Mouse (Mus musculus): ENCODE measurements at regions not wholly inside any gene's neighbourhood (a gene's known extent, or its start where the extent isn't known, plus 50 kb on each side); places are given as distances from the start of the nearest gene placed in this dataset.
A peak's percentile ranks its signal among the peaks of the same experiment; 100 is the strongest.

DNA sequence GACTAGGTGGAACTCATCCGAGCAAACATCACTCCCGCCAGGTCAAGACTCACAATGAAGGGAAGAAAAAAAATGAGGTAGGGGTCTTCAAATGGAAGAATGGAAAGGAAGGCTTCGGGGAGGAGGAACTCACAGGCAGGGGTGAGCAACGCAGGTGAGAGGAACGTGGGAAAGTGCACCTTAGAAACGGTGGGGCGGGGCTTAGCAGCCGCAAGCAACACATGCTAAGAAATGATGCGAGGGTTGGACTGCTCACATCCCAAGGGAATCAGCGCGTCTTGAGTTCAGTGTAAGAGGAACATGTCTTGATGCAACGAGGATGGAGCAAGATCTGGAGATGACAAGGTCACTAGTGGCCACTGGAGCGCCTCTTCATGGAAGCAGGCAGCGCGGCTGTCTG lies 560.6 kb upstream of the Gm19410 start:
- H3K27ac ChIP-seq = no peak overlapping the region
- no peaks in the 10 kb centered on the region for H3K27me3 ChIP-seq (ENCODE audit: low read depth, poor library complexity, severe bottlenecking)
- peaks cover 30% of the 10 kb centered on the region for H3K4me1 ChIP-seq
- 64% methylated on average over 15 of the region's 15 CpGs for WGBS
- H3K4me3 ChIP-seq = peak overlapping the region; percentile 16; the same call in 1 of the 2 replicates
- DNase-seq (ENCODE audit: low spot score) = no peak
- no peaks in the 10 kb centered on the region for H3K36me3 ChIP-seq
- H3K9me3 ChIP-seq (replicated peaks) = no peaks in the 10 kb centered on the region

DNA sequence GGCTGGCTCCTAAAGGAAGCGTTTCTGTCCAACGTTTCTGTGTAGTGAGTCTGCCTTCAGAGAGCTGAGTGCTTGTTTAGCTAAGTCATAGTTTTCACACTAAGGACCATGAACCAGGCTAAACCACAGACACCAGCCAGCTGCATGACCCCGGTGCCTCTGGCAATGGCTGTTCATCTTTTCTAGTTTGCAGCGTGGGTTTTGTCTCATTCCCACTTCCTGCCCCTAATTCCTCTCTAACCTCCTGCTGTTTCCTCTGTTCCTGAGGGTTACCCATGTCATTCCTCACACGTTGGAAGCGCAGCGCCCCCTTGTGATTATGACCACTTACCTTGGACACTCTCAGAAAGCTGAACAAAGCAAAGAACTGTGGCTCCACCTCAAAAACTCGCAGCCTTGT lies 560.1 kb upstream of the Gm19410 start:
- Histone ChIP-seq H3K4me3 (peak overlapping the region; percentile 16; the same call in 1 of the 2 replicates), H3K27ac (no peak overlapping the region)
- WGBS = 13% methylated on average over 8 of the region's 8 CpGs

DNA sequence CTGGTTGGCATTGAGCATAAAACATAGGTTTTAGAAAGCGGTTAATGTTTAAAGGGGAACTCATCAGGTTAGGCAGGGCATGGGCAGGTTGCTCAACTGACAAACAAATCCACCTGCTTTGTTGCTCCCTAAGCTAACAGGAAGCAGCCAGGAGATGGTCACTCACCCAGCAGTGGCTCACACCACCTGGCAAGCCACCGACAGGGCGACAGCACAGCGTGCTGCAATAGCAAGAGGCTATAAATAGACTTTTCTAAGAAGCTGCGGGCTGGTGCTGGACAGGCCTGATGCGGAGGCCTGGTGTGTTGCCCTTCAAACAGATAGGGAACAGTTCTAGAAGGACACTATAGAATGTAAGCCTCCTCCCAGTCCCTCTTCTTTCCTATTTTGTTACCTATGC lies 559.3 kb upstream of the Gm19410 start:
- WGBS = 61% methylated on average over 6 of the region's 6 CpGs
- H3K4me3 ChIP-seq = no peak overlapping the region
- no peaks in the 10 kb centered on the region for H3K27me3 ChIP-seq (ENCODE audit: low read depth, poor library complexity, severe bottlenecking)
- no peaks in the 10 kb centered on the region for H3K9me3 ChIP-seq (replicated peaks)
- H3K27ac ChIP-seq = no peak overlapping the region
- no peak for DNase-seq (ENCODE audit: low spot score)
- H3K36me3 ChIP-seq = no peaks in the 10 kb centered on the region
- H3K4me1 ChIP-seq = peaks cover 27% of the 10 kb centered on the region

More for the DNA sequence above, 560.1 kb upstream of the Gm19410 start:
- H3K27me3 ChIP-seq (ENCODE audit: low read depth, poor library complexity, severe bottlenecking) = no peaks in the 10 kb centered on the region
- no peaks in the 10 kb centered on the region for H3K36me3 ChIP-seq
- H3K9me3 ChIP-seq (replicated peaks) = no peaks in the 10 kb centered on the region
- peak; percentile 61 for DNase-seq (ENCODE audit: low spot score)
- peaks cover 30% of the 10 kb centered on the region for H3K4me1 ChIP-seq

DNA sequence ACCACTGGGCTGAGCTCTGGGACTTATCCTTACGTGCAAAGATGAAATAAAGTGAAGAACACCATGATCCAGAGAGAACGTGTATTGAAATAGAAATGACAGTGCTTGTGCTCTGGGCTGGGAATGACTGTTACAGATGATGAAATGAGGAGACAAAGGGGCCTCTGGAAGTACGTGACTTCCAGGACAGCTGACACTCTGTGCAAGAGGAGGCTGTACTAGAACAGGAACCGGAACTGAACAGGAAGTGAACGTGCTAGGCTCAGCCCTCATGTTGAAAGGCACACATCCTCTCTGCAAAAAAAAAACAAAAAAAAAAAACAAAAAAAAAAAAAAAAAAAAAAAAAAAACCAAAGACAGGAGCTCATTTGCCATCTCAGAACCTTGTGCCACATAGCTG lies 557.2 kb upstream of the Gm19410 start:
- Histone ChIP-seq H3K36me3 (no peaks in the 10 kb centered on the region), H3K27ac (no peak overlapping the region), H3K27me3 (ENCODE audit: low read depth, poor library complexity, severe bottlenecking) (no peaks in the 10 kb centered on the region), H3K4me3 (no peak overlapping the region), H3K4me1 (peaks cover 26% of the 10 kb centered on the region), H3K9me3 (replicated peaks) (no peaks in the 10 kb centered on the region)
- WGBS = 84% methylated on average over 5 of the region's 5 CpGs
- no peak for DNase-seq (ENCODE audit: low spot score)

DNA sequence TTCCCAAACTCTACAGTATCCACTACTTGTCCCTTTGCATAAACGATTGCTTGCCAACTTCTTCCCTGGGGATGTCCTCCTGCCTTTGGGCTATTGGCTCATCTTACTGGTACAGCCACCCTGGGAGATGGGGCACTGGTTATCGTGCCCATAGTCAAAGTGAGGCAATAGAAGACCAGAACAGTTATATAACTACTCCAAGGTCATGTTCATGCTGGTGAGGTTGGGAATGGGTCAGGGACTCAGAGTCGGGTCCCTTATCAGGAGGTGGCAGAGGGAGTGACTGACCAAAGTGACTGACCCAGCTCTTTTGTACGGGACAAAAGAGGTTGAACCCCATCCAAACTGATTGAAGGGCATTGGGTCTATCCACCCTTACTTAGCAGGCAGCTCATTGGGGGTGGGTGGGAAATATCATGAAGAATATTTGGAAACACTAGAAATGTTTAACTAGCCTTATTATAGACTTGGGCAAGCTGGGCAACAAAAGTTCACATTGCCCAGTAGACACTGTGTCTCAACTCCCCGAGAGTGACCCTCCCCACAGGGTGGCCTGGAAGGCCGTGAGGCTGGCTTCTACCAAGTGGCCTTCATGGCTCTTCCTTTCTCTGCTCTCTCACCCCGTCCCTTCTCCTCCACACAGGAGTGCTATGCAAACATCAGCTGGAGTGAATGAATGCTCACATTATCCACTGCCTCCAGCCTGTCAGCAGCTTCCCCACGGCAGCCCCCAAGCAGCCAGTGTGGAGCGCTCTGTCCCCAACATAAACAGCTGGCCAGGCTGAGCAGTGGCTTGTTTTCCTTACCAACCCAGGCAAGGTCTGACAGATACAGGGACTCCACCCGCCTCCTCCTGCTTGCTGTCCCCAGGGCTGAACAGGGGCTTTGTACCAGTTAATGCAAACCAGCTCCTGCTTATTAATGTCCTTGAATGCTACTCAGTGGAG lies 553.8 kb upstream of the Gm19410 start:
- WGBS = 68% methylated on average over 10 of the region's 10 CpGs
- H3K4me1 ChIP-seq = peaks cover 11% of the 10 kb centered on the region
- H3K27ac ChIP-seq = peak overlapping the region; percentile 17; the same call in 1 of the 2 replicates
- DNase-seq (ENCODE audit: low spot score) = no peak
- H3K27me3 ChIP-seq (ENCODE audit: low read depth, poor library complexity, severe bottlenecking) = no peaks in the 10 kb centered on the region
- H3K4me3 ChIP-seq = no peak overlapping the region
- no peaks in the 10 kb centered on the region for H3K36me3 ChIP-seq
- no peaks in the 10 kb centered on the region for H3K9me3 ChIP-seq (replicated peaks)

DNA sequence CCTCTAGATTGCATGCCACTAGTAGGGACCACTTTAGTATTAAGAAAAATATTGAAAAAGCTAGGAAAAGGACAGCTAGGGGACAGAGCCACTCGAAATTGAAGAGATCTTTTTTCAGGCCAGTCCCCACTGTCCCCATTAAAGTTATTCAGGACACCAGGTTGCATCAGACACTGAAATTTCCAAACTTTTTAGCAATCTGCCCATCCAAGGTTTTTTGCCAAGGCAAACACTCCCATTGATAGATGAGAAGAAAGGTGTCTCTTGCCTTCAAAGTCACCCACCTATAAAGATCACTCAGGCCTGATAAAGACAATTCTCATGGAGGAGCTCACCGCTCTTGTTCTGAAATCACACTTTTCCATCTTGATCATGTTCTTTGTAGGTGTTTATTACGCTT lies 552.1 kb upstream of the Gm19410 start:
- no peak overlapping the region for H3K27ac ChIP-seq
- H3K36me3 ChIP-seq = no peaks in the 10 kb centered on the region
- H3K4me3 ChIP-seq = no peak overlapping the region
- no peak for DNase-seq (ENCODE audit: low spot score)
- H3K4me1 ChIP-seq = peaks cover 11% of the 10 kb centered on the region
- WGBS = 81% methylated on average over 3 of the region's 3 CpGs
- no peaks in the 10 kb centered on the region for H3K9me3 ChIP-seq (replicated peaks)
- H3K27me3 ChIP-seq (ENCODE audit: low read depth, poor library complexity, severe bottlenecking) = no peaks in the 10 kb centered on the region

DNA sequence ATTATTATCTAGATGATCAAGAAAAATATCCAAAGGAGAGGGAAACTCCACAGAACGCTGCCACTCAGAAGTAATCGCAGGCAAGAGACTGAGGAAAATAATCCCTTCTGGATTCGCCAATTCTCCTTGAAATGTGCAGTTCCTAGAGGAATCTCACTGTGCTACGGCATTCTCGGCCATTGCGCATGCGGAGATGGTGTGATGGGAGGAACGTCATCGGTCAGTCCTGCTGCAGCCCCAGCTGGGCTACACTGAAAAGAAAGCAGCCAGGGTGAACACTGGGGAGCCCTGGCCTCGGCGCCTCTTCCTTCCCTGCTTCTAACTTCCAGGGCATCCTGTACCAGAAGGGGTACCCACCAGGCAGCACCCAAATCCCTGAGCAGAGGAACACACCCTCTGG lies 548.0 kb upstream of the Gm19410 start:
- H3K36me3 ChIP-seq = no peaks in the 10 kb centered on the region
- 93% methylated on average over 11 of the region's 11 CpGs for WGBS
- no peak overlapping the region for H3K27ac ChIP-seq
- H3K4me3 ChIP-seq = no peak overlapping the region
- H3K9me3 ChIP-seq (replicated peaks) = no peaks in the 10 kb centered on the region
- H3K27me3 ChIP-seq (ENCODE audit: low read depth, poor library complexity, severe bottlenecking) = no peaks in the 10 kb centered on the region
- no peak for DNase-seq (ENCODE audit: low spot score)
- H3K4me1 ChIP-seq = peaks cover 4% of the 10 kb centered on the region; the same call in 1 of the 2 replicates

DNA sequence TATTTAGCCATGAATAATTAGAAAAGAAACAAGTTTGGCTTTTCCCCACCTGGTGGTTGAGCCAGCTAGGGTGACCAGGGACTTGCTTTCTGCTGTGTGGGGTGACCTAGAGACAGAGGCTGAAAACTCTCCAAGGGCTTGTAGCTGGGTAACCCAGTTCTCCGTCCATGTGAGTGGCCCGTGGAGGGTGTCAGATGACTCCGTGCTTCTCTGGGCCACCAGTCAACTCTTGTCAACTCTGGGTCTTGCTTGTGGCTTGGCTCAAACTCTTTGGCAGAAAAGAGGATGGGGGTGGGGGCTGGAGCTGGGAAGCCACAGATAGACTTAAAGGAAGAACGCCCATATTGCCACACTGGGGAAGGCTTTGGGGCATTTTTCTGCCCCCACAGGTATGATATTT lies 547.3 kb upstream of the Gm19410 start:
- no peaks in the 10 kb centered on the region for H3K36me3 ChIP-seq
- no peak overlapping the region for H3K4me3 ChIP-seq
- no peak overlapping the region for H3K27ac ChIP-seq
- WGBS = 72% methylated on average over 4 of the region's 4 CpGs
- no peak for DNase-seq (ENCODE audit: low spot score)
- no peaks in the 10 kb centered on the region for H3K27me3 ChIP-seq (ENCODE audit: low read depth, poor library complexity, severe bottlenecking)
- peaks cover 4% of the 10 kb centered on the region; the same call in 1 of the 2 replicates for H3K4me1 ChIP-seq
- no peaks in the 10 kb centered on the region for H3K9me3 ChIP-seq (replicated peaks)

DNA sequence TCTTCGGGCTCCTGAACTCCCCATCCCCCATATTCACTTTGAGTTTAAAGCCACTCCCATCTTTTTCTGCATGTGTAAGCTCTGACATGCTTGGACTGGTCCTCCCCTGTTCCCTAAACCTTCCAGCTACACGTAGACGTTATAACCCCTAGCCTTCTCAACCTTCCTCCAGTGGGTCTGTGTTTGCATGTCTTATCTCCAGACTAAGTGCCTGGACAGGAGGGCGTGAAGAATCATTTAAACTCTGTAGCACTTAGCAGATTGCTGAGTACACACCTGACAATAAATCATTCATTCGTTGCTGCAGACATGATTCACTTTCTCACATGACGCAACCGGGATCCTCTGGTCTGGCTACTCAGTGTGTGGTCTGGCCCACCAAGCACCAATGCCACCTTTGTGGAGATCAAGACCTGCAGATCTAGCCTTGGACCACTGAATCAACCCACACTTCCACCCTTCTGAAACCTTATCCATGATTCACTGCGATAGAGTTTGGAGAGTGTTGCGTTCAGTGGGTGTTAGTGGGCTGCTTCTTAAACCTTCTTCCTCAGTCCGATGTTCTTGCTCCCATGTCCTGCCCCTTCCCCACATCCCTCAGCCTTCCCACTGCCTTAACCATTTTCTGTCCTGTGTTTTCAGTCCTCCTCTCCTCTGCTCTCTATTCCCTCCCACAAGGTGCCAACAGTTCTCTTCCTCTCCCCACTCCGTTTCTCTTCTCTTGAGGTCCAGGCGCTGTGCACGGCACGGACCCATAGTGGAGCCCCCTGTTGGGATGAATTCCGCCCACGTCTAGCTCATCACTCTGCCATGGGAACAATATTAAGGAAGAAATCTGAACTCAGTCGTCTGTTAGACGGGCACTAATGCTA lies 541.3 kb upstream of the Gm19410 start:
- WGBS = 80% methylated on average over 18 of the region's 18 CpGs
- Histone ChIP-seq H3K27ac (no peak overlapping the region), H3K36me3 (no peaks in the 10 kb centered on the region), H3K4me1 (peaks cover 8% of the 10 kb centered on the region), H3K4me3 (no peak overlapping the region), H3K9me3 (replicated peaks) (no peaks in the 10 kb centered on the region), H3K27me3 (ENCODE audit: low read depth, poor library complexity, severe bottlenecking) (no peaks in the 10 kb centered on the region)
- no peak for DNase-seq (ENCODE audit: low spot score)

DNA sequence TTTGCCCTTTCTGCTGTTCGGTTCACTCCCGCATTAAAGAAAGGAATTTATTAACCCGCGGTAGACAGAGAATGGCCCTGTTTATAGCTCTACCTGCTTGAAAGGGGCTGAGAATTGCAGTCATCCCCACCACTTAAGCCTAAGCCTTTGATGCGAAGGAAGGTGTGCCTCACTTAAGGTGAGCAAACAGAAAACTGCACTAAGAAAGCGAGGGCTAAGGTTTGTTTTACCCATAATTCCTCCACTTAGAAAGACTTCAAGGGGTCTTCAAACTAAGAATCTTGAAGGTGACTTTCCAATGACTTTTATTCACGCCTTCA lies 540.7 kb upstream of the Gm19410 start:
- no peaks in the 10 kb centered on the region for H3K36me3 ChIP-seq
- H3K9me3 ChIP-seq (replicated peaks) = no peaks in the 10 kb centered on the region
- H3K4me3 ChIP-seq = no peak overlapping the region
- peaks cover 8% of the 10 kb centered on the region for H3K4me1 ChIP-seq
- no peak overlapping the region for H3K27ac ChIP-seq
- whole genome bisulfite sequencing = 70% methylated on average over 7 of the region's 7 CpGs
- DNase-seq (ENCODE audit: low spot score) = no peak
- no peaks in the 10 kb centered on the region for H3K27me3 ChIP-seq (ENCODE audit: low read depth, poor library complexity, severe bottlenecking)

DNA sequence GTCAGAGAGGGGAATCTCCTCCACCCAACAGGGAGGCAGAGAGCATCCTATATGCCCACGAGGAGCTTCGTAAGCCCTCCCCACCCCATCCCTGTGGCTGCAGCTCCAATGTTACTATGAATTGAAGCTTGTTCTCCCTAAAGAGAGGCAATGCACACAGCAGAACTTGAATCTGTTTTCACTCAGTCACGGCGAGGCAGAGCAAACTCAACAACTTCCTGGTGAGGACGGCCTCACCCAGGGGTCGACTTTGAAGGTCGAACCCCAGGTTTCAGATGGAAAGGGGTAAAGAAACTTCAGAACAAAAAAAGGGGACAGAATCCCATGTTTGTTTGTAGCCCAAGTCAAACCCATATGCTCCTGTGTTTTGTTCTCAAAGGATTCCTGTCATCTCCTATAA lies 538.5 kb upstream of the Gm19410 start:
- Histone ChIP-seq H3K27ac (no peak overlapping the region), H3K4me1 (peaks cover 8% of the 10 kb centered on the region), H3K4me3 (no peak overlapping the region), H3K9me3 (replicated peaks) (no peaks in the 10 kb centered on the region), H3K36me3 (no peaks in the 10 kb centered on the region), H3K27me3 (ENCODE audit: low read depth, poor library complexity, severe bottlenecking) (no peaks in the 10 kb centered on the region)
- no peak for DNase-seq (ENCODE audit: low spot score)
- 53% methylated on average over 7 of the region's 7 CpGs for WGBS

DNA sequence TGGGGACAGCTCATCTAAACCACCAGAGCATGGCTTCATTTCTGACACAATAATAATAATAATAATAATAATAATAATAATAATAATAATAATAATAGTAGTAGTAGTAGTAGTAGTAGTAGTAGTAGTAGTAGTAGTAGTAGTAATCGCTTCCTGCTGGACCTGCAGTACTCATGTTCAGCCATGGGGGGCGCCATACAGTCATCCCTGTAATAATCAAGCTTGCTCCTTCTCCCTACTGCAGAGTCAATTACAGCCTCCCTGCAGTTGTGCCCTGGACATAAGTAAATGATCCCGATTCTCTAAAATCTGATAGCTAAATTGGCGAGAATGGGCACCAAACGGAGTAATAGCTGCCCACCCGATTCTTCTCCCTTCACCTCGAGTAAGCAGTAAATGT lies 537.1 kb upstream of the Gm19410 start:
- Histone ChIP-seq H3K36me3 (no peaks in the 10 kb centered on the region), H3K4me3 (no peak overlapping the region), H3K9me3 (replicated peaks) (no peaks in the 10 kb centered on the region), H3K27ac (no peak overlapping the region), H3K4me1 (peaks cover 8% of the 10 kb centered on the region), H3K27me3 (ENCODE audit: low read depth, poor library complexity, severe bottlenecking) (no peaks in the 10 kb centered on the region)
- no peak for DNase-seq (ENCODE audit: low spot score)
- 76% methylated on average over 7 of the region's 7 CpGs for WGBS

DNA sequence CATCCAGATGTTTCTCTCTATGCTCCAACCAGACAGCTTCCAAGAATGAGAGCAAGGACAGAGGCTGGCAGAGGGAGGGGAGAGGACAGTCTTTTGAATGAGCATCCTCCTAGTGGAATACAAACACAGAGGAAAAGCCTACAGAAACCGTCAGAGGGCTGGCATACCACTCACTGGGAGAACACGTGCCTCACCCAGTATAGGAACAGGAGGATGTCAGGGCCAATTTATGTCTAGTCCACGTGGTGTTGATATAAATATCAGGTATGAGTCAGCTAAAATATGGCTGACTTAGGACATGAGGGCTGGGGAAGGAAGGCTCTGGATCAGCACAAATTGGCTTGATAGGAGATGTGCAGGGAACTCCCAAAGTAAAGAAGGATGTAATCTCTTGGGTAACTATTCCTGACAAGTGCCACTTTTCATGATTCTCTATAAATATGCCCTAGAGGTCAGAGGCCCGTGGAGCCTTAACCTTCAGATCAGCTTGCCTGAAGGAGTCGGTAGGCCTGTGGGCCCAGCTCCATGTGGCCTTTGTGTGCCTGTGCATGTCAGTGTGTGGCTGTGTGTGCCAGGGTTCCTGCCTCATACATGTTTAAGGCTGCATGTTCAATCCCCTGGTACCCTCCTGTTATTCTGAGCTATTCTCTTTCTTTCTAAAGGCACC lies 531.9 kb upstream of the Gm19410 start:
- no peak for DNase-seq (ENCODE audit: low spot score)
- Histone ChIP-seq H3K4me1 (no peaks in the 10 kb centered on the region), H3K4me3 (no peak overlapping the region), H3K36me3 (no peaks in the 10 kb centered on the region), H3K27me3 (ENCODE audit: low read depth, poor library complexity, severe bottlenecking) (no peaks in the 10 kb centered on the region), H3K9me3 (replicated peaks) (no peaks in the 10 kb centered on the region), H3K27ac (no peak overlapping the region)
- 71% methylated on average over 5 of the region's 5 CpGs for WGBS
